Mouse (Mus musculus): ENCODE data around the gene Osm.

DNA sequence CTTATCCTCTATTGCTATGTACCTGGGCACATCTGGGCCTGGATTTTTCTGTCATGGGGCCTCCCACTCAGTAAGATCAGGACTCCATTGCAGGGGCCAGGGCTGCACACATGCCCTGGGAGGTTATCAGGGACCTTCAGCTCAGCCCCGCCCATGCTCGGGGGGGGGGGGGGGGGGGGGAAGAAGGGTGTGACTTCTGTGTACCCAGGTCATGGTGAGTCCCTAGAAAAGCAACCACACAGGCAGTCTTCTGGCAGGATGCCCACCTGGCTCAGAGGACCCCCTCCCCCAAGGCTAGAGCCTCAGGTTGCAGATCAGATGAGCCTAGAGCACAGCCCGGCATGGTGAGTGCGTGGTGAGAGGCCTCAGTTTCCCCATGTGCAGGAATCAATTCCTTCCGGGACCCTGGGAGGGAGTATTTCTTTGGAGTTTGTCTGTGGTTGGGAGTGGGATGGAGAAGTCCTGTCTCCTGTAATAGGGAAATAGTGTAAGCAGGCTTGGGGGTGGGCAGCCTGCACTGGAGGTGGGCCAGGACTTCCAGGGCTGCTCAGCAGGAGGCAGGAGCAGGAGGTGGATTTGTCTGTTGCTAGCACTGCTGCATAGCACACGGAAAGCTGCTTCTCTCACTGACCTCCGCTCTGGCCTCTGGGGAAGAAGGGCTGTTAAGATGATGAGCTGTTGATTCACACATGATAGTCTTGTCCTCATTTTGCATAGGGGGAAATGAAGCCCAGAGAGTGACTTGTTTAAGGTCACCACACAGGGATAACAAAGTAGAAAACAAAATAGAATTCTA is 12.6 kb upstream of the Osm start:
- no peak for TF ChIP-seq CTCF (IDR thresholded peaks at IDR 0.05; ENCODE audit: control insufficient read depth, insufficient read depth, low read length)
- no peak for TF ChIP-seq POLR2A (IDR thresholded peaks at IDR 0.05; ENCODE audit: borderline replicate concordance, control insufficient read depth, low read depth, low read length)
